Mouse (Mus musculus) embryonic facial prominence, embryonic 15.5 days (tissue): Measurements from ENCODE around the gene Zfp207. TPM values are rescaled to one million over a fixed set of nuclear protein-coding genes. Genes with fewer than 3 reads are reported as not detected.
A peak's percentile ranks its signal among the peaks of the same experiment; 100 is the strongest.
"Not testable (repeated sequence)": the region's sequence is repeated elsewhere in the genome, so short reads cannot be mapped to it uniquely, and the experiment has no call there.

Source experiments
- ATAC-seq: fragments of 200-750 bp; cut with Nextera tagmentation; 2 replicates; pipeline ENCODE4 v1.8.0; 2017; ENCODE audit warnings: low read depth, moderate TSS enrichment; ENCODE audit not compliant: insufficient number of reproducible peaks, low FRiP score, low TSS enrichment
- H3K27ac ChIP-seq: fragments of 300-500 bp; sonication (generic); replicated peaks from 2 replicates; pipeline ENCODE4 v1.5.1; 2015; ENCODE audit warnings: mild to moderate bottlenecking, inconsistent platforms
- H3K27me3 ChIP-seq: fragments of 300-500 bp; sonication (generic); 2 replicates; pipeline ENCODE4 v1.6.1; 2015; ENCODE audit warnings: inconsistent platforms
- H3K36me3 ChIP-seq: fragments of 300-500 bp; sonication (generic); 2 replicates; pipeline ENCODE4 v1.6.1; 2015; ENCODE audit warnings: mild to moderate bottlenecking, inconsistent platforms
- H3K4me1 ChIP-seq: fragments of 300-500 bp; sonication (generic); 2 replicates; pipeline ENCODE4 v1.6.1; 2015; ENCODE audit warnings: inconsistent platforms
- H3K4me2 ChIP-seq: fragments of 300-500 bp; sonication (generic); replicated peaks from 2 replicates; pipeline ENCODE4 v1.6.1; 2015; ENCODE audit warnings: mild to moderate bottlenecking, inconsistent platforms
- H3K4me3 ChIP-seq: fragments of 300-500 bp; sonication (generic); replicated peaks from 2 replicates; pipeline ENCODE4 v1.5.1; 2015; ENCODE audit warnings: mild to moderate bottlenecking, inconsistent platforms
- H3K9ac ChIP-seq: fragments of 300-500 bp; sonication (generic); 2 replicates; pipeline ENCODE4 v1.6.1; 2015; ENCODE audit warnings: inconsistent platforms
- H3K9me3 ChIP-seq: fragments of 300-500 bp; sonication (generic); replicated peaks from 2 replicates; pipeline ENCODE4 v1.6.1; 2016; ENCODE audit warnings: inconsistent platforms
- WGBS: fragments of 180-500 bp; shearing (Covaris S2); methylation state at CpG from one replicate; pipeline ENCODE4 v1.1.7; 2015; 5-methylcytosine and 5-hydroxymethylcytosine counted together
- polyA plus RNA-seq: library from polyadenylated mRNA; unstranded; fragments of >200 nt; fragmentation: Nextera tagmentation; extraction: Ambion mirVana; gene quantifications from 2 replicates; pipeline ENCODE4 v1.2.1, GENCODE M21; 2015

Gene Zfp207
- polyA plus RNA-seq, 1 experiment from 2014 or later = 207 TPM

GRCm38 (mm10) chr11:80379184-80379583 is 3.9 kb upstream of the Zfp207 start:
- H3K4me2 ChIP-seq, H3K27ac ChIP-seq, H3K9me3 ChIP-seq, H3K27me3 ChIP-seq, H3K4me3 ChIP-seq, ATAC-seq, H3K9ac ChIP-seq: not testable (repeated sequence)
- Histone ChIP-seq H3K36me3 (peaks cover 13% of the 10 kb centered on the region), H3K4me1 (peaks cover 14% of the 10 kb centered on the region)
- 89% methylated on average over 7 of the region's 7 CpGs for WGBS

DNA sequence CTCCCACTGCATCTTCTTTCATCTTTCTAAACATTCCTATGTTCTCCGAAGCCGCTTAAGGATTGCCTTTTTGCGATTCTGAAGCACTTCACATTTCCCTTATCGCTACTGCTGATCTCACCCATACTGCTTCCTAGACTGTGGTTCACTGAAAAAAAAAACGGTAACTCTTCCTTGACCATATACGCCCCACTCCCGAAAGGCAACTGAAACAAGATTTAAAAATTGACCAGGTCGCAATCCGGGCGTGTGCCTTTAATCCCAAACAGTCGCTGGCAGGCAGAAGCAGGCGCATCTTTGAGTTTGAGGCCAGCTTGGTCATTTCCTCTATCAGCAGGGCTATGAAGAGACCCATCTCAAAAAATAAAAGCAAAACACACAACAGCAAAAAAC is 457 bp upstream of the Zfp207 start:
- Histone ChIP-seq H3K9ac (peak overlapping the region; percentile 99), H3K4me3 (peak overlapping the region; percentile 88), H3K4me2 (peak overlapping the region; percentile 59), H3K27me3 (no peaks in the 10 kb centered on the region), H3K36me3 (peaks cover 4% of the 10 kb centered on the region), H3K27ac (peak overlapping the region; percentile 92), H3K9me3 (no peaks in the 10 kb centered on the region), H3K4me1 (peaks cover 19% of the 10 kb centered on the region)
- 4% methylated on average over 12 of the region's 12 CpGs for WGBS
- 0 out of 2 replicates have a peak, but pooled peaks have one; percentile 13 for ATAC-seq

DNA sequence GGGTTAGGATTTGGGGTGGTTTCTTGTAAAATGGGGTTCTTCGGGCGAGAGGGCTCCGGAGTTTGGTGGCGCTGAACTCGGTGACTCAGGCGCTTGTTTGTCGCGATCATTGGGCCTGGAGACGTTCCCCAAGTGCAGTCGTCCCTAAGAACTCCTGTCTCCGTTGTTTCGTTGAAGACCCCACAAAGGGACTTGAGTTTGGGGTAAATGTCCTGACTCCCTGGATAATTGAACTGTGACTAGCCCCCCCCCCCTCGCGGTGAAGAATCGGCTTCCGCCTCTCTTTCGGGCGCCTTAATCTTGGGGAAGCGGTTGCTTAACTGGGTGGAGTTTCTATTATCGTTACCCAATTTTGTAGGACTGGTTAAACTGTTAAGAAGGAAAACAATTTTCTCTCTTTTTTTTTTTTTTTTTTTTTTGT is 557 bp downstream of the Zfp207 start:
- ATAC-seq = no peak
- peaks cover 19% of the 10 kb centered on the region for H3K4me1 ChIP-seq
- H3K27me3 ChIP-seq = no peaks in the 10 kb centered on the region
- peaks cover 13% of the 10 kb centered on the region for H3K36me3 ChIP-seq
- H3K4me3 ChIP-seq = peak overlapping the region; percentile 88
- H3K9me3 ChIP-seq = no peaks in the 10 kb centered on the region
- under 1% methylated on average over 20 of the region's 20 CpGs for WGBS
- peak overlapping the region; percentile 60 for H3K4me2 ChIP-seq
- H3K27ac ChIP-seq = peak overlapping the region; percentile 92
- peak overlapping the region; percentile 99 for H3K9ac ChIP-seq

DNA sequence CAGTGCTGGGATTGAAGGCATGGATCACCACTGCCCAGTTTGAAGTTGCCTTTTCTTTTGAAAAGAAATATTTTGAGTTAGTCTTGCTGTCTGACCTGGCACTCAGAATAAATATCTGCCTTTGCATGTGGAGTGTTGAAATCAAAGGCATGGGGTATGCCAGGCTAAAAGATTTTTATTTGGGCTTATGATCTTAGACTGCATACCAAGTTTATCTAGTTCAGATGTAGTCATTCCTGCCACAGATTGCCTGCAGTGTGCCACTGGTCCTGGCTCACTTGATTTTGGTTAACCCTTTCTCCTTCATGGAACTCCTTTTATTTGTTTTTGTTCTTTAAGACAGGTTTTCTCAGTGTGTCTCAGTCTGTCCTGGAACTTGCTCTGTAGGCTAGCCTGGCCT is 1.4 kb downstream of the Zfp207 start:
- Histone ChIP-seq H3K27me3 (no peaks in the 10 kb centered on the region), H3K9me3 (no peaks in the 10 kb centered on the region), H3K9ac (peak overlapping the region; percentile 37), H3K4me3 (peak overlapping the region; percentile 88), H3K4me2 (peak overlapping the region; percentile 60), H3K4me1 (peaks cover 19% of the 10 kb centered on the region), H3K36me3 (peaks cover 19% of the 10 kb centered on the region), H3K27ac (no peak overlapping the region)
- no peak for ATAC-seq

DNA sequence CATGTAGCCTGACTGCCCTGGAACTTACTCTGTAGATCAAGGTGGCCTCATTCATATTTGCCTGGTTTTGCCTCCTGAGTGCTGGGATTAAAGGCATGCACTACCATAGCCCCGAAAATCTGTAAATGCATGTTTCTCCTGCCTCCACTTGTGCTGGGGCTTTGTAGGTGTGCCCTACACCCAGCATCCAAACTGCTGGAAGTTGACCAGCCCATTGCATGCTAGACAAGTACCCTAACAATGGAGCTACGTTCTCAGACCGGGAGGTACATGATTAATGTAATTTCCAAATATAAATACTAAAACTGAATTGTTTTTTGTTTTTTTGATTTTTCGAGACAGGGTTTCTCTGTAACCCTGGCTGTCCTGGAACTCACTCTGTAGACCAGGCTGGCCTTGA is 2.0 kb downstream of the Zfp207 start:
- peak overlapping the region; percentile 37; the same call in 1 of the 2 replicates for H3K9ac ChIP-seq
- H3K27me3 ChIP-seq = no peaks in the 10 kb centered on the region
- peaks cover 19% of the 10 kb centered on the region for H3K4me1 ChIP-seq
- H3K4me2 ChIP-seq = peak overlapping the region; percentile 60
- H3K27ac ChIP-seq = no peak overlapping the region
- no peak for ATAC-seq
- peaks cover 21% of the 10 kb centered on the region for H3K36me3 ChIP-seq
- H3K9me3 ChIP-seq = no peaks in the 10 kb centered on the region
- H3K4me3 ChIP-seq = peak overlapping the region; percentile 88
- WGBS = 44% methylated on average over 4 of the region's 4 CpGs

DNA sequence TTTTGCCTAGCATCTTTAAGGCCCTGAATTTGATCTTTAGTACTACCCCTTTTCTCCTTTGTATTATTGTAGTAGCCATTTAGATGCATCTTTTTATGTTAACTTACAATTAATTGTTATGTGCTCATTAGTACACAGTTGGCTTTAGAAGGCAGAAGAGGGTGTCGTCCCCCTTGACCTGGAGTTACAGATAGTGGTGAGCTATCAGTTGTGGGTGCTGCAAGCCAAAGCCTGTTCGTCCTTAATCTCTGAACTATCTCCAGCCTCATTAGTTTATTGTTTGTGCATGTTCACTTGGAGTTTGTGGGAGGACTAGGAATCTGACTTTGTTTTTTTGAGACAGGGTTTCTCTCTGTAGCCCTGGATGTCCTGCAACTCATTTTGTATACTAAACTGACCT is 3.7 kb downstream of the Zfp207 start:
- Histone ChIP-seq H3K9ac (no peak overlapping the region), H3K4me2 (peak overlapping the region; percentile 60; the same call in 1 of the 2 replicates), H3K4me3 (no peak overlapping the region), H3K27me3 (no peaks in the 10 kb centered on the region), H3K9me3 (no peaks in the 10 kb centered on the region), H3K36me3 (peaks cover 29% of the 10 kb centered on the region), H3K27ac (no peak overlapping the region), H3K4me1 (peaks cover 19% of the 10 kb centered on the region)
- no peak for ATAC-seq
- WGBS = 70% methylated on average over 2 of the region's 2 CpGs

- 86% methylated on average over 1 of the region's 1 CpGs for WGBS
- H3K27ac ChIP-seq = no peak overlapping the region
- no peak overlapping the region for H3K9ac ChIP-seq
- peaks cover 47% of the 10 kb centered on the region for H3K36me3 ChIP-seq
- no peak overlapping the region for H3K4me3 ChIP-seq
- H3K27me3 ChIP-seq = no peaks in the 10 kb centered on the region
- H3K4me1 ChIP-seq = peaks cover 12% of the 10 kb centered on the region
- H3K4me2 ChIP-seq = no peak overlapping the region
- H3K9me3 ChIP-seq = no peaks in the 10 kb centered on the region
- ATAC-seq = no peak
Observed at GRCm38 (mm10) chr11:80389885-80390284, 6.8 kb downstream of the Zfp207 start.

DNA sequence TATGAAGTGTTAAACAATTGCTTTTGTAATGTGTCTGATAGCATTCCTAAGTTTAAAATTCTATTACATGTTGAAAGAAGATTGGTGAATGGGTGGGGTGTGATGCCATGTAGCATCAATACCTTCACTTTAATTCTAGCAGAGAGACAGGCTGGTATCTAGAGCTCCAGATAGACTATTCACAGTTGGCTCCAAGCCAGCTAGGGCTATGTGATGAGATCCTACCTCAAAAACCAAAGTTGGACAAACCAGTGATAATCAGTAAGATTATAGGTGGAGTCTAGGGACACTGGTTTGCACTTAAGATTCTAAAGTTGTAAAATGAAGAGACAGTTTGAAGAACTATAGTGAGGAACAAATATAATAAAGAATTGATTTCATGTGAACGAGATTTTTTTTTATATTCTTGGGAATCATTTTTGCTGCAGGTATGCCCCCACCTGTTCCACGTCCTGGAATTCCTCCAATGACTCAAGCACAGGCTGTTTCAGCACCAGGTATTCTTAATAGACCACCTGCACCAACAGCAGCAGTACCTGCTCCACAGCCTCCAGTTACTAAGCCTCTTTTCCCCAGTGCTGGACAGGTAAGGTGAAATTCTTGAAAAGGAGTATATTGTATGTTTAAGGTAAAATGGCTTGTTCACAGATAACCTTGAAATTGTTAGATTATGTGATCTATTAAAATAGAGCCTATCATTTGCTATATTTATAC is 8.5 kb downstream of the Zfp207 start:
- H3K4me2 ChIP-seq = no peak overlapping the region
- no peak overlapping the region for H3K27ac ChIP-seq
- no peak for ATAC-seq
- peaks cover 62% of the 10 kb centered on the region for H3K36me3 ChIP-seq
- no peaks in the 10 kb centered on the region for H3K9me3 ChIP-seq
- no peak overlapping the region for H3K4me3 ChIP-seq
- H3K4me1 ChIP-seq = no peaks in the 10 kb centered on the region
- H3K9ac ChIP-seq = no peak overlapping the region
- no peaks in the 10 kb centered on the region for H3K27me3 ChIP-seq
- 94% methylated on average over 2 of the region's 2 CpGs for WGBS

DNA sequence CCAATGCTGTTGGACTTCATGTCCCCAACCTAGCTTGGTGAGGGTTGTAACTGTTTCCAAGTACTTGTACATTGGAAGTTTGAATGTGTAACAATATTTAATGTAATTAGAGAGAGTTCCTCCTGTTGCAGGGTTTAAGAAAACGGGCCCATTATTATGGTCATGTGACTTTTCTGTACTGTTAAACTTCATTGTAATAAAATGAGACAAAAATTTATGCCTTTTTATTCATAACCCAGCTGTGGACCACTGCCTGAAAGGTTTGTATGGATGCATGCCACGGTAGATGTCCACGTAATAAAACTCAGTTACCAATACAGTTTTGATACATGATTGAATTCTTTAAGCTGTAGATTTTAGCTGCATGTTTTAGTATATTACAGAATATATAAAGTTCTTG is 12.9 kb downstream of the Zfp207 start:
- 88% methylated on average over 3 of the region's 3 CpGs for WGBS

GRCm38 (mm10) chr11:80396617-80397016 is 13.5 kb downstream of the Zfp207 start:
- no peak overlapping the region for H3K27ac ChIP-seq
- no peaks in the 10 kb centered on the region for H3K27me3 ChIP-seq
- no peaks in the 10 kb centered on the region for H3K4me1 ChIP-seq
- H3K4me2 ChIP-seq = no peak overlapping the region
- 90% methylated on average over 4 of the region's 4 CpGs for WGBS
- no peak overlapping the region for H3K4me3 ChIP-seq
- peaks cover 67% of the 10 kb centered on the region for H3K36me3 ChIP-seq
- no peaks in the 10 kb centered on the region for H3K9me3 ChIP-seq
- no peak overlapping the region for H3K9ac ChIP-seq
- ATAC-seq = no peak

More for the DNA sequence above, 12.9 kb downstream of the Zfp207 start:
- H3K27ac ChIP-seq = no peak overlapping the region
- no peak overlapping the region for H3K4me2 ChIP-seq
- H3K4me1 ChIP-seq = no peaks in the 10 kb centered on the region
- ATAC-seq = no peak
- H3K9ac ChIP-seq = no peak overlapping the region
- H3K27me3 ChIP-seq = no peaks in the 10 kb centered on the region
- no peak overlapping the region for H3K4me3 ChIP-seq
- H3K36me3 ChIP-seq = peaks cover 69% of the 10 kb centered on the region
- H3K9me3 ChIP-seq = no peaks in the 10 kb centered on the region

GRCm38 (mm10) chr11:80407878-80408277 is 24.8 kb downstream of the Zfp207 start:
- H3K9ac ChIP-seq, H3K27me3 ChIP-seq, H3K4me2 ChIP-seq, ATAC-seq, H3K9me3 ChIP-seq, H3K27ac ChIP-seq, H3K4me3 ChIP-seq, H3K4me1 ChIP-seq: not testable (repeated sequence)
- peaks cover 50% of the 10 kb centered on the region for H3K36me3 ChIP-seq
- 91% methylated on average over 6 of the region's 6 CpGs for WGBS

DNA sequence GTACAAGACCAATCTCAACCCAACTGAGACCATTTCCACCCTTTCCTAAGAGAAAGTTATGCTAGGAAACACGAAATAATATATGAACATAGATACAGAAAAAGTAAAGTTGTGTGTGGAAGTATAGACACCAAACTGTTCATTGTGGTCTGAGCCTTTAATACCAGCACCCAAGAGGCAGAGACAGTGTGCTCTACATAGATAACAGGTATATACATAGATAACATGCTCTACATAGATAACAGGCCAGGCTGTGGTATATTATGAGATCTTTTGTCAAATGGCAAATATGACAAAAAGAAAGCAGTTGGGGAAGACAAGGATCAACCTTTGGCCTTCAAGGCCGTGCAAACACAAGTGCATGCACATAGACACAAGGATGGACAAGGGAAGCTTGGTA is 27.3 kb downstream of the Zfp207 start:
- H3K4me3 ChIP-seq = no peak overlapping the region
- H3K36me3 ChIP-seq = peaks cover 42% of the 10 kb centered on the region
- H3K27me3 ChIP-seq = no peaks in the 10 kb centered on the region
- no peak overlapping the region for H3K4me2 ChIP-seq
- H3K9me3 ChIP-seq = no peaks in the 10 kb centered on the region
- no peak overlapping the region for H3K27ac ChIP-seq
- 91% methylated on average over 2 of the region's 2 CpGs for WGBS
- H3K4me1 ChIP-seq = no peaks in the 10 kb centered on the region
- H3K9ac ChIP-seq = no peak overlapping the region
- no peak for ATAC-seq
